Mouse (Mus musculus) inflammation-experienced regulatory T-cells, adult 6 months (primary cell): ENCODE results near the gene Meox2. TPM values are rescaled to one million over a fixed set of nuclear protein-coding genes. Genes with fewer than 3 reads are reported as not detected.
"Not testable (repeated sequence)": the region's sequence is repeated elsewhere in the genome, so short reads cannot be mapped to it uniquely, and the experiment has no call there.

ENCODE experiments used
- ATAC-seq: one replicate; pipeline ENCODE4 v1.8.0; 2017
- polyA plus RNA-seq, 3 experiments: library from polyadenylated mRNA; unstranded; fragments of 100-300 nt; shearing (Covaris generic); gene quantifications; one replicate each; pipeline ENCODE4 v1.2.1; 2017

Gene Meox2
- polyA plus RNA-seq: not detected

- ATAC-seq: no peak
Measured at GRCm38 (mm10) chr12:37108390-37108738, at the start of gene Meox2. Meox2 (plus strand) TSS chr12:37108540.

- no peak for ATAC-seq
Measured at GRCm38 (mm10) chr12:37072636-37073035, 35.7 kb upstream of the Meox2 start.

- ATAC-seq: no peak
Measured at GRCm38 (mm10) chr12:37077308-37077707, 31.0 kb upstream of the Meox2 start.

GRCm38 (mm10) chr12:37080005-37080404, 28.3 kb upstream of the Meox2 start:
- not testable (repeated sequence) for ATAC-seq

GRCm38 (mm10) chr12:37106541-37106940, 1.8 kb upstream of the Meox2 start:
- no peak for ATAC-seq

- no peak for ATAC-seq
Measured at GRCm38 (mm10) chr12:37107150-37107549, 1.2 kb upstream of the Meox2 start.

GRCm38 (mm10) chr12:37107713-37108389, 489 bp upstream of the Meox2 start:
- ATAC-seq: no peak

GRCm38 (mm10) chr12:37108819-37109473, 606 bp downstream of the Meox2 start:
- ATAC-seq: no peak

- no peak for ATAC-seq
Measured at GRCm38 (mm10) chr12:37109474-37110012, 1.2 kb downstream of the Meox2 start.

GRCm38 (mm10) chr12:37110977-37111376, 2.6 kb downstream of the Meox2 start:
- no peak for ATAC-seq

- no peak for ATAC-seq
Measured at GRCm38 (mm10) chr12:37119246-37119645, 10.9 kb downstream of the Meox2 start.

GRCm38 (mm10) chr12:37123763-37124162, 15.4 kb downstream of the Meox2 start:
- ATAC-seq: no peak

- ATAC-seq: no peak
Measured at GRCm38 (mm10) chr12:37142080-37142703, 33.9 kb downstream of the Meox2 start.

- no peak for ATAC-seq
Measured at GRCm38 (mm10) chr12:37143879-37144278, 35.5 kb downstream of the Meox2 start.

GRCm38 (mm10) chr12:37167742-37168141, 59.4 kb downstream of the Meox2 start:
- no peak for ATAC-seq

- no peak for ATAC-seq
Measured at GRCm38 (mm10) chr12:37173324-37173723, 65.0 kb downstream of the Meox2 start.

- no peak for ATAC-seq
Measured at GRCm38 (mm10) chr12:37183689-37184088, 75.3 kb downstream of the Meox2 start.

- ATAC-seq: no peak
Measured at GRCm38 (mm10) chr12:37188940-37189488, 80.7 kb downstream of the Meox2 start.

Other genes with a start within 250 kb of the Meox2 start
- under 1 TPM in 2 of 3 experiments, not detected in 1; 0.67 to 0.84 TPM for gene Agmo, start 133.1 kb downstream of the Meox2 start, polyA plus RNA-seq